Mouse (Mus musculus) liver, postnatal 0 days (tissue): ENCODE measurements at regions not wholly inside any gene's neighbourhood (a gene's known extent, or its start where the extent isn't known, plus 50 kb on each side); places are given as distances from the start of the nearest gene placed in this dataset.

ENCODE experiments used
- CTCF ChIP-seq: sonication (generic); IDR thresholded peaks from 2 replicates; pipeline ENCODE4 v1.5.1; 2016; ENCODE audit warnings: antibody characterized with exemption, low read depth
- EP300 ChIP-seq: IDR thresholded peaks from 2 replicates; pipeline ENCODE4 v1.6.1; 2016; ENCODE audit warnings: antibody characterized with exemption, low read depth, mild to moderate bottlenecking

DNA sequence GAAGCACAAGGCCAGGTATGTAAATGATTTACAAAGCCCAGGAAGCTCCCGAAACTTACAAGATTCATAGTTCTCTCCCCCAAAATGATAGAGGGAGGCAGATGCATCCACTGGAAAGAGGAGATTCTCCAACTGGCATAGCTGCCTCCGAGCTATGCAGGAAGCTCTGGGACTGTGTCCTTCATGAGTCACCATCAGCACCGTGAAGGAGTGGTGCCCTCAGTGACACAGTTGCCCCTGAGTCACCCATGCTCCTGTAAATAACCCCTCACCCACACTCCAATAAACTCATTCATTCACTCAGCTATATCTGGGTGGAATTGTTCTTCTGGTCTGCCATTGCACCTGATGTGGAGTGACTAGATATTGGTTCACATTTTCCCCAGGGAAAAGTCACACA is 114.6 kb downstream of the Zfp169 start:
- TF ChIP-seq CTCF: no peak
- no peak for TF ChIP-seq EP300
